Mouse (Mus musculus): Measurements from ENCODE around the gene Zfp57.
"Not testable (repeated sequence)": the region's sequence is repeated elsewhere in the genome, so short reads cannot be mapped to it uniquely, and the experiment has no call there.

Gene Zfp57

DNA sequence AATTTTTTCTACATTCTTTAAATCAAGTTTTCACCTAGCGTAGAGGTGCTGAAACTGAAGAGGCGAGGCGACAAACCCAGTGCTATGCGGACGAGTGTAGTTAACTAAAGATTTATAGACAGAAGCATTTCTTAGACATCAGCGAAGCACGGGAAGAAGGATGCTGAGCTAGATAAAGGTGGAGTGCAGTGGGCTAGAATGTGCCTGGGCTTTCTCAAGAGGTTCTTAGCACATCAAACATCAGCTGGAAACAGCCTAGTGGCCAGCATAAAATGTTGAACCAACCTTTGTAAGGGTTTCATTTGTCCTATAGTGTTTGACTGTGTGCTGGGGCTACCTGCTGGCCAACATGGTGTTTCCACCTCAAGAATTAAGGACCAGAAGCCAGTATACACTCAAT is at the start of gene Zfp57:
TSS of gene Zfp57 (plus strand) at position 301 of the 400 bp plus-strand sequence.
- no peak for DNase-seq (ENCODE audit: low read depth, low spot score)

DNA sequence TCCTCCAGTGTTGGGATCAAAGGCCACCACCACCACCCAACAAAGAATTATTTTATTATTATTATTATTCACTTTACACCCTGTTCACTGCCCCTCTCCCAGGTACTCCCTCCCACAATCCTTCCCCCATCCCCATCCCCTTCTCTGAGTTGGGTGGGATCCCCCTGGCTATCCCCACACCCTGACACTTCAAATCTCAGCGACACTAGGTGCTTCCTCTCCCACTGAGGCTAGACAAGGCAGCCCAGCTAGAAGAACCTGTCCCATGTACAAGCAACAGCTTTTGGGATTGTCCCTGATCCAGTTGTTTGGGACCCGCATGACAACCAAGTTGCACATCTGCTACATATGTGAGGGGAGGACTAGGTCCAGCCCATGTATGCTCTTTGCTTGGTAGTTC is 48.3 kb upstream of the Zfp57 start:
- DNase-seq (ENCODE audit: low read depth, low spot score) = no peak

DNA sequence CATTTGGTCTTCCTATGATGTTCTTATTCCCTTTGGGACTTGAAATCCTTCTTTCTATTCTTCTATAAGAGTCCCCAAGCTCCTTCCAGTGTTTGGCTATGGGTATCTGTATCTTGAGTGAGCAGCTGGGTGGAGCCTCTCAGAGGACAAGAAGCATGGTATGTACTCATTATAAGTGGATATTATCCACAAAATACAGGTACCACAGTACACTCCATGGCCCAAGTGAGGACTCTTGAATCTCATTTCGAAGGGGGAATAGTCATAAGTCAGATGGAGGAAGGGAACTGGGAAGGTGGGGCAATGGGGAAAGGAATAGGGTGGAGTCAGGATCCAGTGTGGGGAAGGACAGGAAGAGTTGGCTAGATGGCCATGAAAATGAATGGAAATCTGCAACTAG is 47.9 kb upstream of the Zfp57 start:
- no peak for DNase-seq (ENCODE audit: low read depth, low spot score)

DNA sequence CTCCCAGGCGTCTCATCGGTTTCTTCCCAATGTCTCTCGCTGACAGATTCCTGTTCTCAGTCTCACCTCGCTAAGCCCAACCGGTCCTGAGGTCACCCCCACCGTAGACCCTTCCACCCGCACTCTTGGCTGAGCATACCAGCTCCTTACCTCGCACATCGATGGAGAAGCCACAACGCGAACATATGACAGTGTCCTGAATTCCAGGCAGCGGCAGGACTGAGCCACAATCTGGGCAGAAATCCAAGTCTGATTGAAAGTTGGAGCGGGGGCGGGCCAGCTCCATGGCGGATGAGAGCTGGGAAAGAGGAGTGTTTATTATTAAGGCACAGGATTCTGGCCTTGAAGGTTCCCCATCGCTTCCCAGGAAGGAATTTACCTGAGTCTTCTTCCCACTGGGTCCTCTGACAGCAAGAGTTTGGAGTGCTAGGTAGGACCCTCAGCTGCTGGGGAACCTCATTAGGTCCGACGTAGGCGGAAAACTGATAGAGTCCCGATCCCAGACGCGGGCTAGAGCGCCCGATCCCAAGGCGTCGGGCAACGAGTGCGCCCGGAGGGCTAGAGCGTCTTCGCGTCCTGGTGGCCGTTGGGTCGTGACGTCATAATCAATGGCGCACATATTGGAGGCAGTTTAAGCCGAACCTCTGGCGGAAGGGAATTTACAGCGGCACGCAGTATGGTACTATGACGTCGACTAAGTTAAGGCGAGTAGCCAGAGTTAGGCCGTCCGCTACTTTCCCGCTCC is 42.8 kb upstream of the Zfp57 start, which contains the start of the genes Znrd1 and Znrd1as:
TSS of gene Znrd1 (minus strand) at position 561 of the 745 bp plus-strand sequence.
TSS of gene Znrd1as (plus strand) at position 594 of the 745 bp plus-strand sequence.
- peak; percentile 98 for DNase-seq (ENCODE audit: low read depth, low spot score)

DNA sequence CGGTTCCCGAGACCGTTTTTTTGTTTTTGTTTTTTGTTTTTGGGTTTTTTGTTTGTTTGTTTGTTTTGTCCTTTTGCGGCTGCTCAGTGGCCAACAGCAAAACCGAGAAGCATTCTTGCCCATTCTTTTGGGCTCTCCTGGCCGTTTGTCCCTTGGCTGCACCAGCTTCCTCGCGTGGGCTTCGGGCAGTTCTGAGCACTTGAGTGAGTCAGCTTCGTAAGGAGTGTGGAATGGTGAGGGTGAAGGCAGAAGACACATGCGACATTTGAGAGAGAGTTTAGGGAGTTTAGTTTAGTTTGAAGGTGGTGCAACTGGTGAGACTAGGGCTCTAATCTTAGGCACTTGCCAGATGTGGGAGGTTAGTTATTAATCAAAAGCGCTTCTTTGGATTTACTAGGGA is 42.1 kb upstream of the Zfp57 start:
- no peak for DNase-seq (ENCODE audit: low read depth, low spot score)

DNA sequence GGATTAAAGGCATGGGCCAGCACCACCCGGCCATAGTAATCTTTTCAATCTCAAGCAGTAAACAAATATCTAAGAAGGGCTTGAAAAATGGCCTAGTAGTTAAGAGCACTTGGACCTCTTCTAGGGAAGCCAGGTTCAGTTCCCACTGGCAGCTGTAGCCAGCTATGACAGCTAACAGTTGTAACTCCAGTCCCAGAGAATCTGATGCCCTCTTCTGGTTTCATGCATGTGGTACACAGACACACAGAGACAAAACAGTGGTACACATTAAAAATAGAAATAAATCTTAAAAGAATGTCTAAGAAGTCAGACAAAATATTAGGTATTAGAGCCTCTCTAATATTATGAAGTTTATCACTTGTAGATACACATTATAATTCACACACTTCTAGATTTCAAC is 39.8 kb upstream of the Zfp57 start:
- DNase-seq (ENCODE audit: low read depth, low spot score) = no peak

DNA sequence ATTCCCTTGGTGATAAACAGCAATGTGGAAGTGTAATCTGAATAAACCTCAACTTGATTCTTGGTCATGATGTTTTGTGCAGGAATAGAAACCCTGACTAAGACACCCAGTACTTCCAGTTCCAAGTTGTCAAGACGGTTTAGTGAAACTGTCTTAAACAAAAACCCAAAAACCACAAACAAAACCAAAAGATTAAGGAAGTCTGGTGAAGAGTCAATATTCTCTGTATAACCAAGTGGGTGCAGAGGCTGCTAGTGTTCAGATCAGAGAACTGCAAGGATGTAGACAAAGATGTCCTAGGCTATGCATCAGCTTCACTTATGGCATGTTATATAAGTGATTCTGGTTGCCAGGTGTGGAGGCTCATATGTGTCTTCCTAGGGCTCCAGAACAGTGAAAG is 34.1 kb upstream of the Zfp57 start:
- DNase-seq (ENCODE audit: low read depth, low spot score) = no peak

DNA sequence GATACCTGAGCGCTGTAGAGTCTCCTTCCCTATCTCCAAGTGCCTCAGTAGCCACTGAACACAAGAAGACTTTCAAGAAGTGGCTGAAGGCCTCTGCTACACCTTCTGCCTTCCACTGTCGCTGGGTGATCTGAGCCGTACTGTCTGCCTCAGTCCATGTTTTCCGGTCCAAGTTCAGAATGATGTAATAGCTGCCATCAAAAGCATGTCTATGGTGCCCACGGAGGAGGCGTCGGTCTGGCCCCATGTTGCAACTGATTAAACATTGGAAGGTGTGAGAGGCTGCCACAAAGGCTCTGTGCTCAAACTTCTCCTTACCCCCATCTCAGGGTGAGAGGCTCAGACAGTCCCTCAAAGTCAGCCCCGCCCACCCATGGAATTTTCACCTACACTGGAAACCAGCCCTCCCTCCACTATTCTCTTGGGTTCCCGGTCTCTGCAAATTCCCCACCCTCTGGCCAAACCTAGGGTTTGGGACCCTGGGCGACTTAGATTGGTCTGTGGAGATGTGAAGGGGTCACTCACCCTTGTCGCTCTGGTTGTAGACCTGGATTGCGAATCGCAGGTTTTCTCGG is 30.6 kb upstream of the Zfp57 start:
- DNase-seq (ENCODE audit: low read depth, low spot score) = no peak

DNA sequence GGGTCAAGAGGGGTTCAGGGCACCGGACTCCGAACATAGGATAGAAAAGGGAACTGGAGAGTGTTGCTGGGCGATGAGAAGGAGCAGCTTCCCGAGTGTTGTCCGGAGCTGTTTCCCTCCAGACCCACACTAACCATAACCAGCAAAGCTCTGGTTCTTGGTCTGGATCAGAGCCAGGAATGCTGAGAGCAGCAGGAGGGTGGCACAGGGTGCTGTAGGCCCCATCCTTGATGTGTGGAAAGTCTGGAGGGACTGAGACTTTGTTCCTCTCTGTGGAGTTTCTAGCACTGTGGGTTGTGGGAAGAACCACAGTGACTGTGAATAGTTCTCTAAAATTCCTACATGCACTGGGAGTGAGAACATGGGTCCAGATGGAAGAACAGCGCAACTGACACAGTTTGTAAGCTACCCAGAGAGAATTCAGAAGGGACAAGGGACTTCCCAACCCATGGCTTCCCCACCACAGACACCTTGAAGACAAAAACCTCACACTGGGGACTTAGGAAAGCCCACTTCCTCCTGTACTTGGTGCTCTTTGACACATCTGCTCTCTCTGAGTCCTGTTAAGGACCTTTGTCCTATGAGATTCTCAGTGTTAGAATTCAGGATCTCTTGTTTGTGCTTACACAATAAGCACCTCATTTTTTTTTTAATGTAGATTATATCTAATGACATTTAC is 29.7 kb upstream of the Zfp57 start:
- no peak for DNase-seq (ENCODE audit: low read depth, low spot score)

DNA sequence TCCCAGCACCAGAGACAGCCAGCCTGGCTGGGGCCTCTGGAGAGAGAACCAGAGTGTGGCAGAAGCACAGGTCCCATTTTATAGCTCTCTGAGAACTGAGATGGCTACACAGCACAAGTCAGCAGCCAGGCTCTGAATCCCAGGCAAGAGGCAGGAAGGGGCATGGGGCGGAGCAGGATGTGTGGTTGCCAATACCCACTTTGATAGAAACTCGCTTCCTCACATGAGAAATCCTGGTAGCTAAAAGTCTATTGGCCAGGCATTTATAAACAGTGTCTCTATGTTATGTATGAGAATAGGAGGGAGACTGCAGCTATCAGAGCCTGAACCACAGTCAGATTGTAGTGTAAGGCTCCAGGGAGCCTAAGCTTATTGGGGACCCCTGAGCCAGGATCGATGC is 28.2 kb upstream of the Zfp57 start:
- DNase-seq (ENCODE audit: low read depth, low spot score) = no peak

DNA sequence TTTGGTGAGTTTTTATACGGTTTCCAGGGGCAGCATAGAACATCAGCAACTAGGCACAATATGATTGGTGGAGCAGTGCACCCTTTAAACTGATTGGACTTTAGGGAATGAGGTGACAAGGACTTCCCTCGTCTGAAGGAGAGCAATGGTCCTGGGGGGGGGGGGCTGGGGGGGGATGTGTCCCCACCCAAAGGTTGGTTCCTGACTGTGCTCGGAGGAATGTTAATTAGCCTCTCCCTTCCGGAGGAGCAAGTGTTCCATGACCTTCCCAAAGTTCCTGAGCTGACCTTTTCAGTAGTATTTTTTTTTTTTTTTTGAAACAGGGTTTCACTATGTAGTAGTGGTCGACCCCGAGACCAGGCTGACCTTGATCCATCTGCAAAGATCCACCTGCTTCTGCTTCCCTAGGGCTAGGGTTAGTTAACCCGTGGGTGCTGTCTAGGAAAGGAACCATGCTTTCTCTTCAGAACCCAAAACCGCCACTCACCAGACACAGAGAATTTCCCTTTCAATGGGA is 27.6 kb upstream of the Zfp57 start:
- DNase-seq (ENCODE audit: low read depth, low spot score) = no peak

DNA sequence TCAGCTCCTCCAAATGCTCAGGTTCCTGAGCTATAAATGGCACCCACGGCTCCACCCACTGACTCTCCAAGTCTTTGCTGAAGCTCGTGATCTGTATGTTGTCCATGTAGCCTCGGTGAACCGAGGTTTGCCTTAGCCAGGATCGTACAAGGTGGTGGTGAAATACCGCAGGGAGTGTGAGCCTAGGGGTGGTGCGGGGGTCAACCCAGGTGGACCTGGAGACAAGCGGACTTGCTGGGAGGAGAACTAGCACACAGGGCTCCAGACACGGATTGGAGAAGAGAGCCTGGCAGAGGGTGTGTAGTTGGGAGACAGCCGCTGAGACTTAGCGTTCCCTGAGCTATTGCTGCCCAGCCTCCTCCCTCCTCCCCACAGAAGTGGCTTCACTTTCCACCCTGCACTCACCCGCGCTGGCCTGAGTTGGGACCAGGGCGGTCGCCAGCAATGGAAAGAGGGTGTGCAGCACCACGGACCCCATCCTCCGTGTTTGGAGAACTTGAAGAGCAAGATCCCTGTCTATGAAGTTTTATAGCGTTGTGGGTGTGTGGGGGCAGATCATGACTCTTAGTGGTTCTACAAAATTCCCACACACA is 19.6 kb upstream of the Zfp57 start, which contains the start of gene 2410137M14Rik:
TSS of gene 2410137M14Rik (minus strand) at position 17 of the 593 bp plus-strand sequence.
- no peak for DNase-seq (ENCODE audit: low read depth, low spot score)

DNA sequence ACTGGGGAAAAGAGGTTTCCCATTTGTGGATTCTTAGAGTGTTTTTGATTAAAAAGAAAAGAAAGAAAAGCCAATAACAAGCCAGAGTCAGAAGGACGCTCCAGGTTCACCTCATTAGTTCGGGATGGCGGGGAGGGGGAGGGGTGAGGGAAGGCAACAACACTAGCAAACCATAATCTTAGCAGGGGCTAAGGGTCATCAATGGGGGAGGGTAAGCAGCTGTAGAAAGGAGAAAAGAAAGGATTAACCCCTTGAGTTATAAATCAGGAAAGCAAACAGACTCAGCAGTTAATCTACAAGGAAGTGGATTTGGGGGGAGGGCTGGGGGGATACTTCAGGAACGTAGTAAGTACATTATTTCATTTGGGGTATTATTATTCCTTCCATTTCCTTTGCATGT is 19.1 kb upstream of the Zfp57 start:
- no peak for DNase-seq (ENCODE audit: low read depth, low spot score)

DNA sequence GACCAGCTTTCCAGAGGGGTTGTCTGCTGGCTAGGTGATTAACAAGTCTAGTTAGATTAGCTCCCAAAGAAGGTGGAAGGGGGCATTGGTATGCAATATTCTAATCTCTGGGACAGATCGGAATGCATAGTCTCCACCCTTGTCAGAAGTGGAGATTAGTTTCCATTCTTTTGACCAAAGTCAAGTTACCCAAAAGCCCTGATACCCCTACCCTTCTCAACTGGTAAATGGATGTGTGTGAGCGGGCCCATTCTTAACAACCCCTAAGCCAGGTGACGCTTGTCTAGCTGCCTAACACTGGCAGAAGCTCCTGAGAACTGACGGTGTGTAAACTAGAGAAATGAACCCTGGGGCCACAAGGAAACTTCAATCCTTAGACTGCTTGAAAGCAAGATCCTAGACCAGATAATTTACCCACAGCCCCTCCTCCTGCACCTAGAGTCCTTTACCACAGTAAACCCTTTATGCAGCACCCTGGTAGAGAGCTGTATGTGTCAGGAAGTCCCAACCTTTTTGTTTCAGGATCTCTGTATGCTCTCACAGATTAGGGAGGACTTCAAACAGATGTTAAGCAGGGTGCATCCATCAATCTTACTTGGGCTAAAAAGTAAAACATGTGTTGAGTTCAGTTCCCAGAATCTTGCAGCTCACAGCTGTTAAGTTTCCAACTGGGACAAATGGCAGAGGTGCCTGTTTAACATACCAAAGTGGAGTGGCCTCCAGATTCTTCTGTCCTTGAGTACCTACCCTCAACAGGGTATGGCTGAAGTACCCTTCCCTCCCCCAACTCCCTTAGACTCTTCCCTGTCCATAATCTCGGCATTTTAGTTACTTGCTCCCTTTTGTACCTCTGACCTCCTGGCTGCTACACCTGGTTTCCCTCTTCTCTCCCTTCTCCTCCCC is 18.5 kb upstream of the Zfp57 start:
- DNase-seq (ENCODE audit: low read depth, low spot score) = no peak

DNA sequence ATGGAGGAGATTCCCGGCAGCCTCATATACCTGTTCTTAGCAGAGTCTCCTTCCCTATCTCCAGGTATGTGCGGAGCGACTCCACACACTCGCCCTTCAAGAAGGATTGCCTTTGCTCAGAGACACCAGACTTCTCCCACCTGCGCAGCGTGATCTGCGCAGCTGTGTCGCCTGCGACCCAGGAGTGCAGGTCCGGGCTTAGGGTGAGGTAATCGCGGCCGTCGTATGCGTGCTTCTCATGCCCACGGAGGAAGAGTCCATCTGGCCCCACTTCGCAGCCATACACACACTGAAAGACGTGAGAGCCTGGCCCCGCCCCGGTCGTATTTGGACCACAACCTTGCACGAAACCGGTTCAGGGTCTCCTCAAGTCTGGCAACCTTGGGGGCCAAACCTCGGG is 12.5 kb upstream of the Zfp57 start:
- DNase-seq (ENCODE audit: low read depth, low spot score) = no peak

DNA sequence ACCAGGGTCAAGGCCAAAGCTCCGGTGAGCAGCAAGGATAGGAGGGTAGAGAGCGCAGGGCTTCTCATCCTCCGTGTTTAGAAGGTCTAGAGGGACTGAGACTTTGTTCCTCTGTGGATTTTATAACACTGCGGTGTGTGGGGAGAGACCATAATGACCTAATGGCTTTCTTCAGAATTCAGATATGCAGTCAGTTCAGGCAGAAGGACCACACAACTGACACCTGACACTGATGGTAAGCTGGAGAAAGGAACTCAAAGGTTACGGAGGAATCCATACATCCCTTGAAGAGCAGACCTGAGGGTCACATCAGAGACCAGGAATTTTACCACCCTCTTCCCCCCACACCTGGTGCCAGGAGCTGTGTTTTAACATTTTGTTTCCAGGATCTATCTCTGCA is 11.5 kb upstream of the Zfp57 start, which contains the start of gene H2-M5:
TSS of gene H2-M5 (minus strand) at position 101 of the 400 bp plus-strand sequence.
- DNase-seq (ENCODE audit: low read depth, low spot score) = no peak

DNA sequence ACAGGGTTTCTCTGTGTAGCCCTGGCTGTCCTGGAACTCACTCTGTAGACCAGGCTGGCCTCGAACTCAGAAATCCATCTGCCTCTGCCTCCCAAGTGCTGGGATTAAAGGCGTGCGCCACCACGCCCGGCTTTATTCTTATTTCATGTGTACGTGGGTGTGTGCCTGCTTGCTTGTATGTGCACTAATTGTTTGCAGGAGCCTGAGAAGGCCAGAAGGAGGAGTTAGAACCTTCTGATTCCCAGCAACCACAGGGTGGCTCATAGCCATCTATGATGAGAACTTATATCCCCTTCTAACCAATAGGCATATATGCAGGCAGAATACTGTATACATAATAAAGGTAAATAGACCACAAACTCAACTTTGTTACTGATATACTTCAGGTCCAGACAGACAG is 10.3 kb upstream of the Zfp57 start:
- not testable (repeated sequence) for DNase-seq (ENCODE audit: low read depth, low spot score)

DNA sequence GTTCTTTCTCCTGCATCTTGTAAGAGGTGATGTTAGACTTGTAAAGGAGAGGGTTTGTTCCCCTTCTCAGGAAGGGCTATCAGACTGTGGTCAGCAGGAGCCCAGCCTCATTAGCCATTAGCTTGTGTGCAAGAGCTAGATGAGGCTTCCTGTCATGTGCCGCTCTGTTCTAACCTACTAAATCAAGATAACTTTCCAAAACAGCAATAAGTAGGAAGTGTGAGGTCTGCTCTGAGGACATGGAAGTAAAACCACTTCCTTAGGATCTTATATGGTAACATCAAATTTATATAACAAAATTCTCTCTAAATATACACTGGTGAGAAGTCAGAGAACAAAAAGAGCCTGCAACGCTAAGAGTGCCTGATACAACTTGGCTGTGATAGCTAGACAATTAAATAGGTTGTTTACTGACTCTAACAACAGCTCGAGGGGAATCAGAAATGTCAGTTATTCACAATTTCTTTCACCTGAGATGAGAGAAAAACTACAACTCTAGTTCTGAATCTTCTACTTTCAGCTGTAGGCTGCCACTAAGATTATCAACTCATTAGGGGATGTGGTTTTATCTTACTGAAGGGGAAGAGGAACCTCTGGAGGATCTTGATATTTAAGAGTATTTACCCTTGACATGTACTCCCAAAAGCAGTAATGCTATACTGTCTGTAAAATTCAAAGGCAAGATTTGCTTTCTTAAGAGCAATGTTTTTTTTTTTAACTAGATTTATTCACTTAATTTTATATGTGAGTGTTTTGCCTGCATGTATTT is 8.4 kb upstream of the Zfp57 start:
- DNase-seq (ENCODE audit: low read depth, low spot score) = no peak

DNA sequence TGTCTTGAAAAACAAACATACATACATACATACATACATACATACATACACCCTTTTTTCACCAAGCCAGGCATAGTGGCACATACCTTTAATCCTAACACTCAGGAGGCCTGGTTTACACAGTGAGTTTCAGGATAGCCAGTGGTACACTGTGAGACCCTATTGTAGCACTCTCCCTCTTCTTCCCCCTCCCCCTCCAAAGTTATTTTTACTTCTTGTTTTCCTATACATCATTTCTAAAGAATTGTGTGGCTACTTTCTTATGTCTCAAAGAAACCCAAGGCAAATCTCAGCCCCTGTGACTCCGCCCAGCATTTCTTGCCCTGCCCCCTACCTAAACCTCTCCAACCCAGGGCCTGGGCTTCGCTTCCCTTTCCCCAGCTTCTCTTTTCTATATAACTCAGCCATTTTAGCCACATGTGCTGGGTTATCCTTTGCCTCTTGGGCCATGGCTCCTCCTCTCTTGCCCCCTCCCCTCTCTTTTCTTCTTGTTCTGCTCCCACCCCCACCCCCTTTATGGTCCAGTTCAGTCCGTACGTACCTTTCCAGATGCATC is 7.1 kb upstream of the Zfp57 start:
- no peak for DNase-seq (ENCODE audit: low read depth, low spot score)

DNA sequence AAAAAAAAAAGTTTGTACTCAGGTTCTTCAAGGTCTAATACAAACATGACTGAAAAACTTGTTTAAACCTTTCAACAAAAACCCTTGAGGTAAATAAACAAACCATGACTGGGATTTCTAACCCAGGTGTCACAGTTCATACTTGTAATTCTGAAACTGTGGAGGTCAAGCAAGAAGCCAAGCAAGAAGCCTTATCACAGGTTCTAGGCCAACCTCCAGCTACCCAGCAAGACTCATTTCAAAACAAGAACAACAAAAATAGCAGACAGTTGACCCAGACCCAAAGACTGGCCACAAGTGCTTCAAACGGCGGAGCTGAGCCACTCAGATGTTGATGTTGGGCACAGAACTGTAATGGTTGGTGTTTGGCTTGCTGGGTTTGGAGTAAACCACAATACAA is 6.4 kb upstream of the Zfp57 start:
- DNase-seq (ENCODE audit: low read depth, low spot score) = no peak
